14 mouse cellular contexts compared by ENCODE assay signal in the genomic region with DNA sequence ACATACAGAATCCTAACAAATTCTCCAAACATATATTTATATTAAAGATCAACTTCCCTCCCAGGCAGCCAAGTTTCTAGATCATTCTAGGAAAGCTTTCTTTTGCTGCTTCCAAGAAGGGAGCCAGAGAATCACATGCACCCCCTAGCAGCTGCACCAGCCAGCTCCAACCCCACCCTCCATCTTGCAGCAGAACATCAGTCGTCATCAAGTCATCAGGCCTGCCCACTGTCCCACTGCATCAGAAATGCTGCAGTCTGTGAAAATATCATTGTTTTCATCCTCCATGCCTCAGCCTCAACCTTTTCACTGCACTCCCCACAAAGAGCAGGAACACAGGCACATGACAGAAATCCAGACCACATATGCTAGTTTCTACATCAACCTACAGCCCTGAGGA.
A peak's percentile ranks its signal among the peaks of the same experiment; 100 is the strongest.
DNase-seq lines count a peak whose midpoint lies in the region; ATAC-seq and TF ChIP-seq lines count a peak whose summit lies in the region.
"Had no signal": no experiment of that assay in that cellular context is flagged by ENCODE, and none has a peak within 500 bp of the region (broad histone marks: within the 10 kb centered on the region; RNA-seq: fewer than 3 reads in every experiment).

No protein-coding gene starts in this region.

- H3K79me2 ChIP-seq in heart, adult 2 months (replicated peaks; ENCODE audit: control insufficient read depth, insufficient read depth, low read length): no peaks in the 10 kb centered on the region

- WGBS in forebrain, embryonic 16.5 days: 12% methylated on average over 1 of the region's 1 CpGs
- 46% methylated on average over 1 of the region's 1 CpGs for WGBS in midbrain, embryonic 12.5 days
- 76% methylated on average over 1 of the region's 1 CpGs for WGBS in heart, adult 2 months

- no peaks in the 10 kb centered on the region for H3K27me3 ChIP-seq in forebrain, embryonic 16.5 days (replicated peaks; ENCODE audit: control insufficient read depth, insufficient read depth, low read length)
- peaks cover 50% of the 10 kb centered on the region for H3K27me3 ChIP-seq in midbrain, embryonic 12.5 days
- H3K27me3 ChIP-seq in heart, adult 2 months (ENCODE audit: control insufficient read depth, insufficient read depth, low read length): no peaks in the 10 kb centered on the region
- H3K27me3 ChIP-seq: CH12.LX; intestine, embryonic 15.5 days had no signal

- peak overlapping the region; percentile 63 for H3K4me2 ChIP-seq in forebrain, embryonic 16.5 days (ENCODE audit: low read length)
- peak overlapping the region; percentile 57 for H3K4me2 ChIP-seq in midbrain, embryonic 12.5 days (replicated peaks)
- H3K4me2 ChIP-seq: intestine, embryonic 15.5 days had no signal

- TF ChIP-seq EP300 in heart, adult 2 months (IDR thresholded peaks at IDR 0.05; ENCODE audit: insufficient read depth, low read depth, low read length): no peak

- no peaks in the 10 kb centered on the region for H3K9me3 ChIP-seq in forebrain, embryonic 16.5 days (ENCODE audit: control insufficient read depth, low read length)
- H3K9me3 ChIP-seq in midbrain, embryonic 12.5 days: no peaks in the 10 kb centered on the region
- H3K9me3 ChIP-seq: intestine, embryonic 15.5 days had no signal

- intact Hi-C loops in left cerebral cortex, adult 2 months (cut with DNase I): no loop called here
- intact Hi-C loops in left cerebral cortex, postnatal 36 days (cut with DNase I): no loop called here
- intact Hi-C loops in heart, adult 2 months (cut with DNase I): no loop called here

- ATAC-seq in forebrain, embryonic 16.5 days: no peak
- ATAC-seq in midbrain, embryonic 12.5 days (ENCODE audit: low FRiP score, low read depth): no peak
- no peak for ATAC-seq in monocyte, adult 5-6 weeks (replicated peaks; ENCODE audit: insufficient number of reproducible peaks, low FRiP score, low TSS enrichment, poor library complexity, severe bottlenecking)
- ATAC-seq: intestine, embryonic 15.5 days; lung, postnatal 0 days had no signal

- H3K9ac ChIP-seq in forebrain, embryonic 16.5 days (replicated peaks; ENCODE audit: low read depth, low read length): peak overlapping the region; percentile 46; the same call in 1 of the 2 replicates
- peak overlapping the region; percentile 39 for H3K9ac ChIP-seq in midbrain, embryonic 12.5 days (replicated peaks)
- H3K9ac ChIP-seq in heart, adult 2 months (ENCODE audit: low read depth, low read length): no peak overlapping the region
- H3K9ac ChIP-seq: intestine, embryonic 15.5 days had no signal

- peak overlapping the region; percentile 93 for H3K27ac ChIP-seq in left cerebral cortex, adult 2 months
- no peak overlapping the region; the same call in 1 of the 2 replicates for H3K27ac ChIP-seq in forebrain, embryonic 16.5 days (ENCODE audit: low read length)
- peak overlapping the region; percentile 89 for H3K27ac ChIP-seq in midbrain, embryonic 12.5 days (replicated peaks)
- H3K27ac ChIP-seq in heart, adult 2 months: no peak overlapping the region
- H3K27ac ChIP-seq: intestine, embryonic 15.5 days had no signal

- no peak for TF ChIP-seq POLR2A in heart, adult 2 months (IDR thresholded peaks at IDR 0.05; ENCODE audit: insufficient read depth, low read depth, low read length)

- peak overlapping the region; percentile 46 for H3K4me3 ChIP-seq in left cerebral cortex, adult 2 months
- peak overlapping the region; percentile 45 for H3K4me3 ChIP-seq in forebrain, embryonic 16.5 days (replicated peaks; ENCODE audit: low read length)
- peak overlapping the region; percentile 40 for H3K4me3 ChIP-seq in midbrain, embryonic 12.5 days
- H3K4me3 ChIP-seq in heart, adult 2 months: no peak overlapping the region
- H3K4me3 ChIP-seq: intestine, embryonic 15.5 days had no signal

- no peaks in the 10 kb centered on the region; the same call in 1 of the 2 replicates for H3K4me1 ChIP-seq in forebrain, embryonic 16.5 days (replicated peaks; ENCODE audit: control insufficient read depth, insufficient read depth, low read length)
- peaks cover 4% of the 10 kb centered on the region; the same call in 1 of the 2 replicates for H3K4me1 ChIP-seq in midbrain, embryonic 12.5 days
- H3K4me1 ChIP-seq in heart, adult 2 months (ENCODE audit: control insufficient read depth, insufficient read depth, low read length): no peaks in the 10 kb centered on the region; the same call in 1 of the 2 replicates
- H3K4me1 ChIP-seq: intestine, embryonic 15.5 days had no signal

- TF ChIP-seq CTCF in left cerebral cortex, adult 2 months (IDR thresholded peaks at IDR 0.05): no peak
- no peak for TF ChIP-seq CTCF in heart, adult 2 months (IDR thresholded peaks at IDR 0.05)

- H3K36me3 ChIP-seq in forebrain, embryonic 16.5 days (ENCODE audit: control insufficient read depth, insufficient read depth): peaks cover 3% of the 10 kb centered on the region; the same call in 1 of the 2 replicates
- H3K36me3 ChIP-seq in midbrain, embryonic 12.5 days: peaks cover 13% of the 10 kb centered on the region
- no peaks in the 10 kb centered on the region for H3K36me3 ChIP-seq in heart, adult 2 months (ENCODE audit: control insufficient read depth, insufficient read depth, low read length)
- H3K36me3 ChIP-seq: intestine, embryonic 15.5 days had no signal

- DNase-seq in left cerebral cortex, adult 2 months (ENCODE audit: extremely low spot score in 1 of 2, low spot score in 2 of 2): peak in 1 of 2 experiments; percentile 9
- no peak for DNase-seq in left cerebral cortex, postnatal 36 days (ENCODE audit: low spot score in 2 of 2)
- DNase-seq in retina, postnatal 1 day: peak; percentile 11
- no peak for DNase-seq in heart, adult 2 months
- no peak for DNase-seq in ovary, adult 18-20 months (ENCODE audit: low spot score)
- DNase-seq: adrenal gland, postnatal 14 days; kidney, postnatal 25 days; liver had no signal

Comparison
In these comparisons a context has a peak if more than half of its experiments do, and no peak if none do; other contexts are left out.
1. H3K27ac ChIP-seq: peak in left cerebral cortex, adult 2 months (single experiment) and midbrain, embryonic 12.5 days (single experiment); none in forebrain, embryonic 16.5 days (single experiment) and heart, adult 2 months (single experiment).